Mouse (Mus musculus) stomach, postnatal 0 days (tissue): ENCODE measurements around the gene Dnajb1. TPM values are rescaled to one million over a fixed set of nuclear protein-coding genes. Genes with fewer than 3 reads are reported as not detected.

ENCODE experiments used
- ATAC-seq: fragments of 200-750 bp; cut with Nextera tagmentation; 2 replicates; pipeline ENCODE4 v1.8.0; 2017; ENCODE audit not compliant: low FRiP score, low TSS enrichment
- DNase-seq: peaks from one replicate; pipeline ENCODE4 v3.0.0-alpha.2; 2016; ENCODE audit warnings: low spot score
- H3K27ac ChIP-seq: fragments of 300-500 bp; sonication (generic); replicated peaks from 2 replicates; pipeline ENCODE4 v1.5.1; 2014; ENCODE audit warnings: mild to moderate bottlenecking, control low read depth
- H3K27me3 ChIP-seq: fragments of 300-500 bp; sonication (generic); 2 replicates; pipeline ENCODE4 v1.6.1; 2014; ENCODE audit warnings: low read length; ENCODE audit not compliant: control insufficient read depth, insufficient read depth
- H3K36me3 ChIP-seq: fragments of 300-500 bp; sonication (generic); 2 replicates; pipeline ENCODE4 v1.6.1; 2014; ENCODE audit warnings: low read length, mixed read lengths; ENCODE audit not compliant: control insufficient read depth, insufficient read depth
- H3K4me1 ChIP-seq: fragments of 300-500 bp; sonication (generic); replicated peaks from 2 replicates; pipeline ENCODE4 v1.6.1; 2014; ENCODE audit warnings: antibody characterized with exemption; ENCODE audit not compliant: control insufficient read depth, insufficient read depth
- H3K4me2 ChIP-seq: fragments of 300-500 bp; sonication (generic); replicated peaks from 2 replicates; pipeline ENCODE4 v1.6.1; 2014; ENCODE audit warnings: low read depth, mild to moderate bottlenecking, control low read depth, moderate library complexity
- H3K4me3 ChIP-seq: fragments of 300-500 bp; sonication (generic); 2 replicates; pipeline ENCODE4 v1.5.1; 2014; ENCODE audit warnings: low read depth, low read length, control low read depth
- H3K9ac ChIP-seq: fragments of 300-500 bp; sonication (generic); 2 replicates; pipeline ENCODE4 v1.6.1; 2014; ENCODE audit warnings: mild to moderate bottlenecking, low read length, control low read depth, mixed read lengths
- H3K9me3 ChIP-seq: fragments of 300-500 bp; sonication (generic); 2 replicates; pipeline ENCODE4 v1.6.1; 2016; ENCODE audit warnings: low read length; ENCODE audit not compliant: control insufficient read depth
- CTCF ChIP-seq: IDR thresholded peaks from 2 replicates; pipeline ENCODE4 v1.5.1; 2016; ENCODE audit warnings: antibody characterized with exemption, low read depth, mild to moderate bottlenecking, moderate library complexity
- EP300 ChIP-seq: optimal IDR thresholded peaks from 2 replicates; pipeline ENCODE3; 2016; ENCODE audit warnings: antibody characterized with exemption
- WGBS: fragments of 180-500 bp; shearing (Covaris S2); extraction: QIAGEN DNeasy Blood & Tissue Kit; methylation state at CpG from one replicate; pipeline ENCODE4 v1.1.7; 2014; 5-methylcytosine and 5-hydroxymethylcytosine counted together
- polyA plus RNA-seq: library from polyadenylated mRNA; unstranded; fragments of >200 nt; fragmentation: Nextera tagmentation; extraction: Ambion mirVana; gene quantifications from 2 replicates; pipeline ENCODE4 v1.2.1, GENCODE M21; 2015

Gene Dnajb1
- polyA plus RNA-seq, 1 experiment from 2014 or later = 36.9 TPM

GRCm38 (mm10) chr8:83571791-83572190 is 36.2 kb upstream of the Dnajb1 start:
- no peaks in the 10 kb centered on the region for H3K9me3 ChIP-seq
- H3K27ac ChIP-seq = no peak overlapping the region
- peaks cover 10% of the 10 kb centered on the region; the same call in 1 of the 2 replicates for H3K36me3 ChIP-seq
- TF ChIP-seq CTCF = no peak
- no peak for TF ChIP-seq EP300
- H3K9ac ChIP-seq = no peak overlapping the region
- DNase-seq (no peak), ATAC-seq (no peak)
- H3K4me1 ChIP-seq = no peaks in the 10 kb centered on the region; the same call in 1 of the 2 replicates
- 91% methylated on average over 10 of the region's 10 CpGs for WGBS
- no peak overlapping the region for H3K4me3 ChIP-seq
- H3K27me3 ChIP-seq = no peaks in the 10 kb centered on the region
- no peak overlapping the region for H3K4me2 ChIP-seq

- H3K9ac ChIP-seq = no peak overlapping the region
- H3K36me3 ChIP-seq = peaks cover 10% of the 10 kb centered on the region; the same call in 1 of the 2 replicates
- no peaks in the 10 kb centered on the region for H3K27me3 ChIP-seq
- no peak overlapping the region for H3K27ac ChIP-seq
- no peak for DNase-seq
- 75% methylated on average over 5 of the region's 5 CpGs for WGBS
- H3K9me3 ChIP-seq = no peaks in the 10 kb centered on the region
- no peak overlapping the region for H3K4me3 ChIP-seq
- no peak overlapping the region for H3K4me2 ChIP-seq
- TF ChIP-seq EP300 = no peak
- no peak for TF ChIP-seq CTCF
- ATAC-seq = no peak
- H3K4me1 ChIP-seq = peaks cover 2% of the 10 kb centered on the region; the same call in 1 of the 2 replicates
Observed at GRCm38 (mm10) chr8:83572246-83572812, 35.7 kb upstream of the Dnajb1 start.

- Histone ChIP-seq H3K9ac (no peak overlapping the region), H3K36me3 (peaks cover 10% of the 10 kb centered on the region; the same call in 1 of the 2 replicates), H3K27me3 (no peaks in the 10 kb centered on the region), H3K27ac (no peak overlapping the region), H3K4me3 (no peak overlapping the region), H3K9me3 (no peaks in the 10 kb centered on the region), H3K4me2 (no peak overlapping the region), H3K4me1 (peaks cover 6% of the 10 kb centered on the region; the same call in 1 of the 2 replicates)
- ATAC-seq (no peak), DNase-seq (no peak)
- WGBS = 73% methylated on average over 18 of the region's 18 CpGs
- TF ChIP-seq CTCF (peak; percentile 49), EP300 (no peak)
Observed at GRCm38 (mm10) chr8:83573140-83573875, 34.7 kb upstream of the Dnajb1 start.

- Histone ChIP-seq H3K9ac (0 out of 2 replicates have a peak overlapping the region, but pooled peaks have one; percentile 13), H3K4me1 (peaks cover 6% of the 10 kb centered on the region; the same call in 1 of the 2 replicates), H3K4me3 (no peak overlapping the region), H3K36me3 (peaks cover 10% of the 10 kb centered on the region; the same call in 1 of the 2 replicates), H3K27ac (peak overlapping the region; percentile 18; the same call in 1 of the 2 replicates), H3K4me2 (no peak overlapping the region), H3K9me3 (no peaks in the 10 kb centered on the region), H3K27me3 (no peaks in the 10 kb centered on the region)
- DNase-seq = peak; percentile 10
- TF ChIP-seq EP300 (no peak), CTCF (no peak)
- ATAC-seq = no peak
- 79% methylated on average over 15 of the region's 15 CpGs for WGBS
Observed at GRCm38 (mm10) chr8:83574631-83575315, 33.2 kb upstream of the Dnajb1 start.

GRCm38 (mm10) chr8:83575561-83576515 is 32.2 kb upstream of the Dnajb1 start:
- H3K4me2 ChIP-seq = no peak overlapping the region
- 64% methylated on average over 17 of the region's 17 CpGs for WGBS
- peak overlapping the region; percentile 13; the same call in 1 of the 2 replicates for H3K9ac ChIP-seq
- ATAC-seq (no peak), DNase-seq (peak; percentile 13)
- no peak overlapping the region for H3K4me3 ChIP-seq
- 0 out of 2 replicates have a peak overlapping the region, but pooled peaks have one; percentile 35 for H3K27ac ChIP-seq
- H3K27me3 ChIP-seq = no peaks in the 10 kb centered on the region
- no peaks in the 10 kb centered on the region for H3K9me3 ChIP-seq
- peaks cover 6% of the 10 kb centered on the region; the same call in 1 of the 2 replicates for H3K4me1 ChIP-seq
- no peak for TF ChIP-seq CTCF
- no peak for TF ChIP-seq EP300
- peaks cover 10% of the 10 kb centered on the region; the same call in 1 of the 2 replicates for H3K36me3 ChIP-seq
